Mouse (Mus musculus) MEL (cell line): ENCODE results near the gene Vegfa. TPM values are rescaled to one million over a fixed set of nuclear protein-coding genes. Genes with fewer than 3 reads are reported as not detected.

Experiments
- DNase-seq: peaks from one replicate; pipeline ENCODE4 v3.0.0; 2011; ENCODE audit warnings: low read depth, low spot score
- H3K27ac ChIP-seq: 2 replicates; pipeline ENCODE4 v1.5.1; 2012; ENCODE audit warnings: low read depth, mild to moderate bottlenecking, control low read depth, low read length, moderate library complexity; ENCODE audit not compliant: control insufficient read depth
- H3K27me3 ChIP-seq, 2 experiments: fragments of 150-350 bp in 1 of 2; sonication (generic) in 1 of 2; 2 replicates each; pipeline ENCODE4 v1.6.1; 2012; ENCODE audit warnings: low read length in 2 of 2, mild to moderate bottlenecking in 2 of 2, improper control_type of control experiment in 1 of 2, moderate library complexity in 1 of 2; ENCODE audit not compliant: insufficient read depth in 2 of 2, control insufficient read depth in 1 of 2
- H3K36me3 ChIP-seq, 2 experiments: 2 replicates each; pipeline ENCODE4 v1.6.1; 2012 to 2014; ENCODE audit warnings: low read length in 2 of 2, improper control_type of control experiment in 1 of 2, inconsistent platforms in 1 of 2, mild to moderate bottlenecking in 1 of 2; ENCODE audit not compliant: insufficient read depth in 2 of 2, control insufficient read depth in 1 of 2
- H3K4me1 ChIP-seq, 2 experiments: fragments of 150-350 bp in 1 of 2; sonication (generic) in 1 of 2; 2 replicates each; pipeline ENCODE4 v1.6.1; 2012; ENCODE audit warnings: low read length in 2 of 2, improper control_type of control experiment in 1 of 2, mild to moderate bottlenecking in 1 of 2; ENCODE audit not compliant: insufficient read depth in 2 of 2, control insufficient read depth in 1 of 2
- H3K4me3 ChIP-seq, 2 experiments: fragments of 150-350 bp in 1 of 2; sonication (generic) in 1 of 2; 2 replicates each; pipeline ENCODE4 v1.5.1; 2012; ENCODE audit warnings: low read depth in 2 of 2, low read length in 2 of 2, mild to moderate bottlenecking in 2 of 2, moderate library complexity in 2 of 2, control low read depth in 1 of 2, improper control_type of control experiment in 1 of 2; ENCODE audit not compliant: control insufficient read depth in 1 of 2, insufficient read depth in 1 of 2
- H3K79me2 ChIP-seq: 2 replicates; pipeline ENCODE4 v1.6.1; 2012; ENCODE audit warnings: mild to moderate bottlenecking, low read length, moderate library complexity; ENCODE audit not compliant: control insufficient read depth, poor library complexity, insufficient read depth
- H3K9ac ChIP-seq: 2 replicates; pipeline ENCODE4 v1.6.1; 2012; ENCODE audit warnings: low read depth, mild to moderate bottlenecking, control low read depth, low read length, moderate library complexity; ENCODE audit not compliant: control insufficient read depth, poor library complexity, severe bottlenecking
- H3K9me3 ChIP-seq: fragments of 150-350 bp; sonication (generic); replicated peaks from 2 replicates; pipeline ENCODE4 v1.6.1; 2012; ENCODE audit warnings: mild to moderate bottlenecking, low read length, improper control_type of control experiment, moderate library complexity; ENCODE audit not compliant: insufficient read depth
- BHLHE40 ChIP-seq: IDR thresholded peaks from 2 replicates; pipeline ENCODE4 v1.6.1; 2012; ENCODE audit warnings: low read depth, mild to moderate bottlenecking, inconsistent platforms, low read length, improper control_type of control experiment, borderline replicate concordance
- CHD1 ChIP-seq: IDR thresholded peaks from 2 replicates; pipeline ENCODE4 v1.6.1; 2012; ENCODE audit warnings: low read depth, mild to moderate bottlenecking, inconsistent platforms, low read length, improper control_type of control experiment
- CHD2 ChIP-seq: IDR thresholded peaks from 2 replicates; pipeline ENCODE4 v1.6.1; 2011; ENCODE audit warnings: low read length, improper control_type of control experiment
- CTCF ChIP-seq, 3 experiments: IDR thresholded peaks in 2 of 3; conservative IDR thresholded peaks in 1 of 3; 2 replicates each; pipeline ENCODE4 v1.5.1; 2011 to 2012; ENCODE audit warnings: low read length in 3 of 3, low read depth in 2 of 3, mild to moderate bottlenecking in 2 of 3, improper control_type of control experiment in 1 of 3, inconsistent platforms in 1 of 3, mixed read lengths in 1 of 3, moderate library complexity in 1 of 3; ENCODE audit not compliant: control insufficient read depth in 1 of 3, insufficient read depth in 1 of 3, poor library complexity in 1 of 3, severe bottlenecking in 1 of 3
- E2F4 ChIP-seq: IDR thresholded peaks from 2 replicates; pipeline ENCODE4 v1.6.1; 2011; ENCODE audit warnings: low read depth, low read length, improper control_type of control experiment, borderline replicate concordance
- ELF1 ChIP-seq: IDR thresholded peaks from 2 replicates; pipeline ENCODE4 v1.6.1; 2014; ENCODE audit warnings: low read depth, mild to moderate bottlenecking, inconsistent platforms, low read length, improper control_type of control experiment, moderate library complexity
- EP300 ChIP-seq, 2 experiments: IDR thresholded peaks; 2 replicates each; pipeline ENCODE4 v1.6.1; 2011; ENCODE audit warnings: improper control_type of control experiment in 2 of 2, low read length in 2 of 2, low read depth in 1 of 2, mild to moderate bottlenecking in 1 of 2
- HCFC1 ChIP-seq: IDR thresholded peaks from 2 replicates; pipeline ENCODE4 v1.6.1; 2012; ENCODE audit warnings: low read depth, mild to moderate bottlenecking, inconsistent platforms, low read length, improper control_type of control experiment, moderate library complexity
- MAFK ChIP-seq: IDR thresholded peaks from 2 replicates; pipeline ENCODE4 v1.6.1; 2011; ENCODE audit warnings: low read depth, mild to moderate bottlenecking, low read length, improper control_type of control experiment, borderline replicate concordance
- MAX ChIP-seq: IDR thresholded peaks from 2 replicates; pipeline ENCODE4 v1.6.1; 2011; ENCODE audit warnings: low read length, improper control_type of control experiment
- MAZ ChIP-seq: IDR thresholded peaks from 2 replicates; pipeline ENCODE4 v1.6.1; 2012; ENCODE audit warnings: low read depth, mild to moderate bottlenecking, inconsistent platforms, low read length, improper control_type of control experiment
- MEF2A ChIP-seq: IDR thresholded peaks from 2 replicates; pipeline ENCODE4 v1.6.1; 2014; ENCODE audit warnings: low read depth, mild to moderate bottlenecking, inconsistent platforms, low read length, improper control_type of control experiment; ENCODE audit not compliant: poor library complexity, insufficient replicate concordance, severe bottlenecking; ENCODE audit errors: extremely low read depth
- MYC ChIP-seq: IDR thresholded peaks from 2 replicates; pipeline ENCODE4 v1.6.1; 2011; ENCODE audit warnings: low read depth, mild to moderate bottlenecking, low read length, improper control_type of control experiment, moderate library complexity
- NELFE ChIP-seq: IDR thresholded peaks from 2 replicates; pipeline ENCODE4 v1.6.1; 2011; ENCODE audit warnings: low read depth, low read length, improper control_type of control experiment
- NRF1 ChIP-seq: IDR thresholded peaks from 2 replicates; pipeline ENCODE4 v1.6.1; 2014; ENCODE audit warnings: low read depth, mild to moderate bottlenecking, inconsistent platforms, low read length, improper control_type of control experiment, moderate library complexity; ENCODE audit not compliant: poor library complexity, insufficient read depth, severe bottlenecking
- POLR2AphosphoS2 ChIP-seq: IDR thresholded peaks from 2 replicates; pipeline ENCODE4 v1.6.1; 2011; ENCODE audit warnings: low read length, improper control_type of control experiment
- RAD21 ChIP-seq: IDR thresholded peaks from 2 replicates; pipeline ENCODE4 v1.6.1; 2011; ENCODE audit warnings: mild to moderate bottlenecking, low read depth, low read length, improper control_type of control experiment
- RCOR1 ChIP-seq: IDR thresholded peaks from 2 replicates; pipeline ENCODE4 v1.6.1; 2012; ENCODE audit warnings: low read depth, mild to moderate bottlenecking, inconsistent platforms, low read length, improper control_type of control experiment
- SIN3A ChIP-seq: IDR thresholded peaks from 2 replicates; pipeline ENCODE4 v1.6.1; 2012; ENCODE audit warnings: low read length, improper control_type of control experiment, inconsistent platforms
- TBP ChIP-seq: IDR thresholded peaks from 2 replicates; pipeline ENCODE4 v1.8.0; 2011; ENCODE audit warnings: low read depth, low read length, improper control_type of control experiment
- TCF12 ChIP-seq: IDR thresholded peaks from 2 replicates; pipeline ENCODE4 v1.6.1; 2014; ENCODE audit warnings: low read depth, mild to moderate bottlenecking, inconsistent platforms, low read length, improper control_type of control experiment, moderate library complexity
- USF1 ChIP-seq: IDR thresholded peaks from 2 replicates; pipeline ENCODE4 v1.6.1; 2014; ENCODE audit warnings: low read depth, mild to moderate bottlenecking, inconsistent platforms, low read length, improper control_type of control experiment, moderate library complexity
- USF2 ChIP-seq, 2 experiments: IDR thresholded peaks; 2 replicates each; pipeline ENCODE4 v1.6.1; 2011 to 2012; ENCODE audit warnings: improper control_type of control experiment in 2 of 2, low read length in 2 of 2, borderline replicate concordance in 1 of 2, inconsistent platforms in 1 of 2, low read depth in 1 of 2, mild to moderate bottlenecking in 1 of 2; ENCODE audit not compliant: insufficient read depth in 1 of 2
- ZC3H11A ChIP-seq: IDR thresholded peaks from 2 replicates; pipeline ENCODE4 v1.6.1; 2012; ENCODE audit warnings: low read depth, mild to moderate bottlenecking, inconsistent platforms, low read length, improper control_type of control experiment
- polyA plus RNA-seq, 2 experiments: library from polyadenylated mRNA; stranded (reverse) in 1 of 2; unstranded in 1 of 2; fragments of >175 nt in 1 of 2; fragments of >200 nt in 1 of 2; gene quantifications; 2 replicates each; pipeline versions ENCODE4 v1.2.1 to v1.2.4; 2012; ENCODE audit warnings: low replicate concordance in 2 of 2, low read depth in 1 of 2; ENCODE audit not compliant: insufficient read length in 2 of 2, insufficient read depth in 1 of 2, missing spikeins in 1 of 2
- total RNA-seq: library from RNA; depleted of rRNA; stranded (reverse); fragments of 300-350 nt; gene quantifications from 2 replicates; pipeline ENCODE4 v1.2.3, GENCODE M21; 2012

Vegfa gene
- total and polyA plus RNA-seq, 3 experiments = 16.1 to 38.6 TPM; not detected in 1

- no peak overlapping the region for H3K27ac ChIP-seq
- peaks cover 0 to 8% of the 10 kb centered on the region in 2 experiments; a peak in 2 of 4 replicates for H3K4me1 ChIP-seq
- no peaks in the 10 kb centered on the region for H3K27me3 ChIP-seq
- TF ChIP-seq MAZ (no peak), NELFE (no peak), ELF1 (no peak), CHD1 (no peak)
- no peaks in the 10 kb centered on the region for H3K9me3 ChIP-seq
- no peak overlapping the region for H3K4me3 ChIP-seq
- no peak for DNase-seq
- H3K79me2 ChIP-seq = peaks cover 29% of the 10 kb centered on the region
- H3K9ac ChIP-seq = no peak overlapping the region
- peaks cover 4 to 25% of the 10 kb centered on the region in 2 experiments for H3K36me3 ChIP-seq
These were observed 7.0 kb downstream of the Vegfa start for GRCm38 (mm10) chr17:46025207-46025606.

- no peaks in the 10 kb centered on the region for H3K27me3 ChIP-seq
- no peaks in the 10 kb centered on the region for H3K9me3 ChIP-seq
- H3K4me1 ChIP-seq = peaks cover 0 to 5% of the 10 kb centered on the region in 2 experiments; a peak in 2 of 4 replicates
- peaks cover 19% of the 10 kb centered on the region for H3K79me2 ChIP-seq
- peaks cover 4 to 29% of the 10 kb centered on the region in 2 experiments for H3K36me3 ChIP-seq
- no peak overlapping the region for H3K9ac ChIP-seq
- TF ChIP-seq MYC (no peak), EP300 (IDR thresholded peaks at IDR 0.05; ENCODE audit: low read depth in 1 of 2, low read length in 2 of 2) (no peak), POLR2AphosphoS2 (no peak), HCFC1 (no peak), MAX (no peak), SIN3A (no peak), BHLHE40 (no peak)
- DNase-seq = no peak
- no peak overlapping the region for H3K27ac ChIP-seq
- H3K4me3 ChIP-seq = no peak overlapping the region
These were observed 8.0 kb downstream of the Vegfa start for GRCm38 (mm10) chr17:46024192-46024591.

GRCm38 (mm10) chr17:46023572-46023971, 8.6 kb downstream of the Vegfa start:
- H3K27me3 ChIP-seq = no peaks in the 10 kb centered on the region
- no peak overlapping the region for H3K9ac ChIP-seq
- H3K27ac ChIP-seq = no peak overlapping the region
- peaks cover 0 to 5% of the 10 kb centered on the region in 2 experiments; a peak in 1 of 4 replicates for H3K4me1 ChIP-seq
- DNase-seq = no peak
- TF ChIP-seq TCF12 (no peak), CHD1 (no peak), RCOR1 (no peak), MAX (no peak), ZC3H11A (no peak), MEF2A (no peak), CHD2 (no peak), TBP (no peak), E2F4 (no peak), CTCF (IDR thresholded peaks at IDR 0.05 in 2 of 3, conservative IDR thresholded peaks at IDR 0.05 in 1 of 3; ENCODE audit: control insufficient read depth in 1 of 3, insufficient read depth in 1 of 3, low read depth in 2 of 3, low read length in 3 of 3, poor library complexity in 1 of 3, severe bottlenecking in 1 of 3) (no peak), USF2 (IDR thresholded peaks at IDR 0.05; ENCODE audit: borderline replicate concordance in 1 of 2, insufficient read depth in 1 of 2, low read depth in 1 of 2, low read length in 2 of 2) (no peak), NRF1 (no peak), MYC (no peak), MAZ (no peak), USF1 (no peak), BHLHE40 (no peak), RAD21 (no peak), MAFK (no peak)
- peaks cover 4 to 29% of the 10 kb centered on the region in 2 experiments for H3K36me3 ChIP-seq
- no peaks in the 10 kb centered on the region for H3K9me3 ChIP-seq
- H3K4me3 ChIP-seq = no peak overlapping the region
- peaks cover 13% of the 10 kb centered on the region for H3K79me2 ChIP-seq
